Mouse (Mus musculus): ENCODE data around the gene Defb22.

DNA sequence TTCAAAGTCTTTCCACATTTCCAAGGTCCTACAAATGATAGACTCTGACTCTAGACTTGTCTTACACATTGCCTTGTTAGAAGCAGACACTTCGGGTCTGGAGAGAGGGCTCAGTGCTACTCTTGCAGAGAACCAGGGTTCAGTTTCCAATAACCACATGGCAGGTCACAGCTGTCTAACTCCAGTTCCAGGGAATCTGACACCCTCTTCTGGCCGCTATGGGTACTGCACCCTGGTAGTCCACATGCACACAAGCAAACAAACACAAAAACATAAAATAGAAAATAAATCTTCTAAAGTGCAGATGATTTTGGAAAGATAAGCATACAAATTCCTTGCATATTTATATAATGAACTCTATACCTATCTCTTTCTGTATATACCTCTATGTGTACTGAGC is 2.9 kb downstream of the Defb22 start:
- no peak for TF ChIP-seq CTCF (IDR thresholded peaks at IDR 0.05; ENCODE audit: borderline replicate concordance, insufficient read depth, low read length)
- no peak for TF ChIP-seq POLR2A (IDR thresholded peaks at IDR 0.05; ENCODE audit: low read depth, low read length)
